Mouse (Mus musculus): Measurements from ENCODE around the gene Pde4d.

DNA sequence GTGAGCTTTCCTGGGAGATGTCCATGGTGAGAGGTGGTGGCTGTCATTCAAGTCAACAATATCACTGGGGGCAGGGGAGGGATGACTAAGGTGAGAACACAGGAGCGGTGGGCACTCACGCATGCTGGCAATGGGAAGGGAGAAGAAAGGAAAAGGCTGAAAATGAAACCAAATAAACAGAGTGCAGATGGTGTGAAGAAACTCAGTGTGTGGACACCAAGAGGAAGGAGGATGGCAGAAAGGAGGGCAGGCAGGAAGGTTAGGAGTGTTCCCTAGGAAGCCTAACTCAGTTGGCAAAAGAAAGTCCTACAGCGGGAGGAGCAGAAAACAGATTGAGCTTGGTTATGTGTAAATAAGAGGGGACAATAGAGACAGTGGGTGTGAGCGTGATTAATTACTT, 1107.1 kb downstream of the Pde4d start:
- TF ChIP-seq CTCF (IDR thresholded peaks at IDR 0.05; ENCODE audit: insufficient read depth, low read depth, low read length) (no peak), POLR2A (IDR thresholded peaks at IDR 0.05; ENCODE audit: insufficient read depth, low read depth, low read length) (no peak)
